Mouse (Mus musculus) cortical plate, adult 2 months (tissue): ENCODE results near the gene Stambp.

Experiments used
- CTCF ChIP-seq: fragments of 200-500 bp; IDR thresholded peaks from 2 replicates; pipeline ENCODE4 v1.5.1; 2011; ENCODE audit warnings: mild to moderate bottlenecking, control low read depth, low read length; ENCODE audit not compliant: insufficient read depth; ENCODE audit errors: extremely low read depth
- POLR2A ChIP-seq: fragments of 200-500 bp; IDR thresholded peaks from 2 replicates; pipeline ENCODE4 v1.6.1; 2011; ENCODE audit warnings: mild to moderate bottlenecking, low read length, control low read depth; ENCODE audit not compliant: insufficient read depth; ENCODE audit errors: extremely low read depth

- TF ChIP-seq CTCF (no peak), POLR2A (no peak)
Measured at GRCm38 (mm10) chr6:83532608-83533007, 39.9 kb downstream of the Stambp start.
